Comparison of ENCODE assay signal across 26 mouse cellular contexts in genomic region chr10:127605756-127606155, GRCm38 (mm10). TPM values are rescaled to one million over a fixed set of nuclear protein-coding genes. Genes with fewer than 3 reads are reported as not detected.
DNase-seq lines count a peak whose midpoint lies in the region; ATAC-seq and TF ChIP-seq lines count a peak whose summit lies in the region.
"Had no signal": no experiment of that assay in that cellular context is flagged by ENCODE, and none has a peak within 500 bp of the region (broad histone marks: within the 10 kb centered on the region; RNA-seq: fewer than 3 reads in every experiment).

No protein-coding gene starts in this region.

- H3K4me1 ChIP-seq in kidney, embryonic 14.5 days (ENCODE audit: control insufficient read depth, insufficient read depth, low read length) = peaks cover 50% of the 10 kb centered on the region
- H3K4me1 ChIP-seq in stomach, embryonic 15.5 days = peaks cover 51% of the 10 kb centered on the region
- peaks cover 10% of the 10 kb centered on the region for H3K4me1 ChIP-seq in stomach, postnatal 0 days (replicated peaks; ENCODE audit: control insufficient read depth, insufficient read depth)
- H3K4me1 ChIP-seq in intestine, embryonic 16.5 days (ENCODE audit: control insufficient read depth, insufficient read depth, low read length) = peaks cover 56% of the 10 kb centered on the region
- H3K4me1 ChIP-seq: forebrain, embryonic 15.5 days; midbrain, embryonic 13.5 days had no signal

- no peak overlapping the region for H3K4me2 ChIP-seq in kidney, embryonic 14.5 days (replicated peaks; ENCODE audit: low read depth, low read length)
- H3K4me2 ChIP-seq in stomach, embryonic 15.5 days = no peak overlapping the region
- H3K4me2 ChIP-seq in stomach, postnatal 0 days (replicated peaks; ENCODE audit: low read depth) = no peak overlapping the region
- H3K4me2 ChIP-seq in intestine, embryonic 16.5 days (ENCODE audit: low read depth, low read length) = no peak overlapping the region
- H3K4me2 ChIP-seq: embryonic facial prominence, embryonic 12.5 days; forebrain, embryonic 15.5 days; limb, embryonic 13.5 days; liver, embryonic 13.5 days; midbrain, embryonic 13.5 days; neural tube, embryonic 13.5 days had no signal

- no peaks in the 10 kb centered on the region for H3K27me3 ChIP-seq in kidney, embryonic 14.5 days (ENCODE audit: control insufficient read depth, insufficient read depth, low read length)
- no peaks in the 10 kb centered on the region for H3K27me3 ChIP-seq in stomach, embryonic 15.5 days (replicated peaks)
- no peaks in the 10 kb centered on the region for H3K27me3 ChIP-seq in stomach, postnatal 0 days (ENCODE audit: control insufficient read depth, insufficient read depth, low read length)
- H3K27me3 ChIP-seq in intestine, embryonic 16.5 days (replicated peaks; ENCODE audit: control insufficient read depth, insufficient read depth, low read length) = no peaks in the 10 kb centered on the region
- H3K27me3 ChIP-seq: embryonic facial prominence, embryonic 12.5 days; forebrain, embryonic 15.5 days; limb, embryonic 13.5 days; midbrain, embryonic 13.5 days; neural tube, embryonic 13.5 days had no signal

- no peak overlapping the region for H3K9ac ChIP-seq in kidney, embryonic 14.5 days (ENCODE audit: low read depth, low read length)
- no peak overlapping the region for H3K9ac ChIP-seq in stomach, embryonic 15.5 days
- no peak overlapping the region for H3K9ac ChIP-seq in stomach, postnatal 0 days (ENCODE audit: low read length)
- no peak overlapping the region for H3K9ac ChIP-seq in intestine, embryonic 16.5 days (ENCODE audit: low read depth, low read length)
- H3K9ac ChIP-seq: embryonic facial prominence, embryonic 12.5 days; forebrain, embryonic 15.5 days; limb, embryonic 13.5 days; liver, embryonic 13.5 days; midbrain, embryonic 13.5 days; neural tube, embryonic 13.5 days had no signal

- no peak overlapping the region for H3K4me3 ChIP-seq in kidney, embryonic 14.5 days (ENCODE audit: low read length)
- H3K4me3 ChIP-seq in stomach, embryonic 15.5 days (replicated peaks) = no peak overlapping the region
- no peak overlapping the region for H3K4me3 ChIP-seq in stomach, postnatal 0 days (ENCODE audit: low read depth, low read length)
- H3K4me3 ChIP-seq in intestine, embryonic 16.5 days (ENCODE audit: low read length) = no peak overlapping the region
- H3K4me3 ChIP-seq: embryonic facial prominence, embryonic 12.5 days; forebrain, embryonic 10.5 days; forebrain, embryonic 15.5 days; hindbrain, embryonic 10.5 days; left cerebral cortex, adult 2 months; limb, embryonic 13.5 days; liver, embryonic 13.5 days; midbrain, embryonic 13.5 days; neural tube, embryonic 13.5 days had no signal

- 83% methylated on average over 9 of the region's 9 CpGs for WGBS in kidney, embryonic 14.5 days
- WGBS in stomach, embryonic 15.5 days = 90% methylated on average over 9 of the region's 9 CpGs
- WGBS in stomach, postnatal 0 days = 95% methylated on average over 9 of the region's 9 CpGs
- WGBS in intestine, embryonic 16.5 days = 97% methylated on average over 9 of the region's 9 CpGs

- no peak for ATAC-seq in kidney, embryonic 14.5 days (ENCODE audit: low FRiP score, low TSS enrichment)
- no peak for ATAC-seq in stomach, embryonic 15.5 days (ENCODE audit: insufficient read depth, low FRiP score, low read depth)
- no peak for ATAC-seq in stomach, postnatal 0 days (ENCODE audit: low FRiP score, low TSS enrichment)
- no peak for ATAC-seq in intestine, embryonic 16.5 days
- ATAC-seq: CD4-positive, CD25-positive, alpha-beta regulatory T cell, adult 4 months; forebrain, embryonic 15.5 days; hindbrain, embryonic 16.5 days; midbrain, embryonic 13.5 days had no signal

- DNase-seq in kidney, postnatal 14 days = no peak
- DNase-seq in stomach, postnatal 0 days (ENCODE audit: low spot score) = no peak
- no peak for DNase-seq in urinary bladder, adult 18-20 months (ENCODE audit: low spot score in 2 of 2)
- DNase-seq in urinary bladder, postnatal 4 days (ENCODE audit: low spot score in 2 of 2) = no peak
- DNase-seq: adrenal gland, adult 8-10 months; cerebellum, adult 9-10 months; cerebellum, postnatal 36 days; heart, postnatal 14 days; liver, embryonic 13.5 days; lung, adult 18-20 months; lung, postnatal 4 days; right cerebral cortex, postnatal 4 days; thymus, postnatal 14 days had no signal

- TF ChIP-seq EP300 in stomach, postnatal 0 days (optimal IDR thresholded peaks at IDR 0.05) = no peak

- no peaks in the 10 kb centered on the region for H3K9me3 ChIP-seq in kidney, embryonic 14.5 days (ENCODE audit: control insufficient read depth, low read length)
- no peaks in the 10 kb centered on the region for H3K9me3 ChIP-seq in stomach, embryonic 15.5 days
- H3K9me3 ChIP-seq in stomach, postnatal 0 days (ENCODE audit: control insufficient read depth, low read length) = no peaks in the 10 kb centered on the region
- H3K9me3 ChIP-seq in intestine, embryonic 16.5 days (ENCODE audit: control insufficient read depth, low read length) = no peaks in the 10 kb centered on the region
- H3K9me3 ChIP-seq: embryonic facial prominence, embryonic 12.5 days; forebrain, embryonic 10.5 days; forebrain, embryonic 15.5 days; hindbrain, embryonic 10.5 days; limb, embryonic 13.5 days; liver, embryonic 13.5 days; midbrain, embryonic 13.5 days; neural tube, embryonic 13.5 days had no signal

- TF ChIP-seq CTCF in stomach, postnatal 0 days (IDR thresholded peaks at IDR 0.05; ENCODE audit: low read depth) = no peak

- peaks cover 34% of the 10 kb centered on the region for H3K36me3 ChIP-seq in kidney, embryonic 14.5 days (ENCODE audit: control insufficient read depth, insufficient read depth, low read length)
- H3K36me3 ChIP-seq in stomach, embryonic 15.5 days = peaks cover 51% of the 10 kb centered on the region
- H3K36me3 ChIP-seq in stomach, postnatal 0 days (ENCODE audit: control insufficient read depth, insufficient read depth, low read length) = peaks cover 13% of the 10 kb centered on the region
- H3K36me3 ChIP-seq in intestine, embryonic 16.5 days (ENCODE audit: control insufficient read depth, insufficient read depth, low read length) = peaks cover 7% of the 10 kb centered on the region

- peak overlapping the region; percentile 20 for H3K27ac ChIP-seq in kidney, embryonic 14.5 days (ENCODE audit: low read depth, low read length)
- H3K27ac ChIP-seq in stomach, embryonic 15.5 days = 0 out of 2 replicates have a peak overlapping the region, but pooled peaks have one; percentile 79
- no peak overlapping the region for H3K27ac ChIP-seq in stomach, postnatal 0 days (replicated peaks)
- peak overlapping the region; percentile 97; the same call in 1 of the 2 replicates for H3K27ac ChIP-seq in intestine, embryonic 16.5 days (ENCODE audit: low read length)
- H3K27ac ChIP-seq: forebrain, embryonic 10.5 days; forebrain, embryonic 15.5 days; hindbrain, embryonic 10.5 days; limb, embryonic 13.5 days; liver, embryonic 13.5 days; midbrain, embryonic 13.5 days; neural tube, embryonic 13.5 days had no signal

RNA-seq across cellular contexts. Expression of gene Lrp1, which starts 15.2 kb away (rescaled TPM):
- 44.2 and 54.9 TPM in 2 replicates for polyA plus RNA-seq in kidney, embryonic 14.5 days (2014; fragmentation: Nextera tagmentation; extraction: Ambion mirVana)
- 77.0 and 87.0 TPM in 2 replicates for polyA plus RNA-seq in stomach, embryonic 15.5 days (2015; fragmentation: Nextera tagmentation; extraction: Ambion mirVana)
- polyA plus RNA-seq in stomach, postnatal 0 days (2015; fragmentation: Nextera tagmentation; extraction: Ambion mirVana) = 32.7 and 37.4 TPM in 2 replicates
- 64.6 and 67.0 TPM in 2 replicates for polyA plus RNA-seq in intestine, embryonic 16.5 days (2015; fragmentation: Nextera tagmentation; extraction: Ambion mirVana)

RNA-seq across cellular contexts. Expression of gene Stat6, which starts 37.0 kb away (rescaled TPM):
- 14.0 and 18.9 TPM in 2 replicates for polyA plus RNA-seq in kidney, embryonic 14.5 days (2014; fragmentation: Nextera tagmentation; extraction: Ambion mirVana)
- polyA plus RNA-seq in stomach, embryonic 15.5 days (2015; fragmentation: Nextera tagmentation; extraction: Ambion mirVana) = 35.0 and 37.1 TPM in 2 replicates
- 31.4 and 34.6 TPM in 2 replicates for polyA plus RNA-seq in stomach, postnatal 0 days (2015; fragmentation: Nextera tagmentation; extraction: Ambion mirVana)
- 46.8 and 49.3 TPM in 2 replicates for polyA plus RNA-seq in intestine, embryonic 16.5 days (2015; fragmentation: Nextera tagmentation; extraction: Ambion mirVana)
